Mouse (Mus musculus): ENCODE measurements around the gene Cfap77. TPM values are rescaled to one million over a fixed set of nuclear protein-coding genes. Genes with fewer than 3 reads are reported as not detected.

Gene Cfap77
- polyA plus RNA-seq, 1 experiment, result 0.16 TPM

- Histone ChIP-seq H3K27me3 (ENCODE audit: control insufficient read depth, insufficient read depth, low read length) (peaks cover 73% of the 10 kb centered on the region), H3K27ac (ENCODE audit: insufficient read depth, low read depth, low read length) (no peak overlapping the region), H3K36me3 (ENCODE audit: control insufficient read depth, insufficient read depth, low read length) (0 out of 2 replicates have a peak, but pooled peaks cover 2% of the 10 kb centered on the region), H3K4me1 (ENCODE audit: control insufficient read depth, insufficient read depth, insufficient read length, low read length) (no peaks in the 10 kb centered on the region; the same call in 1 of the 2 replicates), H3K4me3 (ENCODE audit: low read depth, low read length) (no peak overlapping the region)
- 4% methylated on average over 44 of the region's 44 CpGs for WGBS
- TF ChIP-seq CTCF (IDR thresholded peaks at IDR 0.05; ENCODE audit: extremely low read depth, insufficient read length, insufficient replicate concordance, low read depth, low read length), result no peak
- no peak for TF ChIP-seq POLR2A (IDR thresholded peaks at IDR 0.05; ENCODE audit: low read depth, low read length)
Observed at GRCm38 (mm10) chr2:28911331-28912038, 143.4 kb downstream of the Cfap77 start.

- H3K27ac ChIP-seq (ENCODE audit: insufficient read depth, low read depth, low read length), result no peak overlapping the region
- peaks cover 68% of the 10 kb centered on the region for H3K27me3 ChIP-seq (ENCODE audit: control insufficient read depth, insufficient read depth, low read length)
- no peaks in the 10 kb centered on the region; the same call in 1 of the 2 replicates for H3K4me1 ChIP-seq (ENCODE audit: control insufficient read depth, insufficient read depth, insufficient read length, low read length)
- 0 out of 2 replicates have a peak, but pooled peaks cover 2% of the 10 kb centered on the region for H3K36me3 ChIP-seq (ENCODE audit: control insufficient read depth, insufficient read depth, low read length)
- H3K4me3 ChIP-seq (ENCODE audit: low read depth, low read length), result no peak overlapping the region
- 32% methylated on average over 3 of the region's 3 CpGs for WGBS
- no peak for TF ChIP-seq POLR2A (IDR thresholded peaks at IDR 0.05; ENCODE audit: low read depth, low read length)
- no peak for TF ChIP-seq CTCF (IDR thresholded peaks at IDR 0.05; ENCODE audit: extremely low read depth, insufficient read length, insufficient replicate concordance, low read depth, low read length)
Observed at GRCm38 (mm10) chr2:28910877-28911276, 144.0 kb downstream of the Cfap77 start.

- no peak overlapping the region for H3K4me3 ChIP-seq (ENCODE audit: low read depth, low read length)
- 15% methylated on average over 25 of the region's 25 CpGs for WGBS
- no peak for TF ChIP-seq CTCF (IDR thresholded peaks at IDR 0.05; ENCODE audit: extremely low read depth, insufficient read length, insufficient replicate concordance, low read depth, low read length)
- TF ChIP-seq POLR2A (IDR thresholded peaks at IDR 0.05; ENCODE audit: low read depth, low read length), result no peak
Observed at GRCm38 (mm10) chr2:28909818-28910710, 144.8 kb downstream of the Cfap77 start.

GRCm38 (mm10) chr2:28909186-28909817, 145.6 kb downstream of the Cfap77 start:
- peaks cover 53% of the 10 kb centered on the region for H3K27me3 ChIP-seq (ENCODE audit: control insufficient read depth, insufficient read depth, low read length)
- peaks cover 3% of the 10 kb centered on the region for H3K4me1 ChIP-seq (ENCODE audit: control insufficient read depth, insufficient read depth, insufficient read length, low read length)
- 6% methylated on average over 41 of the region's 41 CpGs for WGBS
- H3K36me3 ChIP-seq (ENCODE audit: control insufficient read depth, insufficient read depth, low read length), result peaks cover 4% of the 10 kb centered on the region; the same call in 1 of the 2 replicates
- no peak overlapping the region for H3K27ac ChIP-seq (ENCODE audit: insufficient read depth, low read depth, low read length)
- H3K4me3 ChIP-seq (ENCODE audit: low read depth, low read length), result no peak overlapping the region
- no peak for TF ChIP-seq CTCF (IDR thresholded peaks at IDR 0.05; ENCODE audit: extremely low read depth, insufficient read length, insufficient replicate concordance, low read depth, low read length)
- TF ChIP-seq POLR2A (IDR thresholded peaks at IDR 0.05; ENCODE audit: low read depth, low read length), result no peak

More at GRCm38 (mm10) chr2:28909818-28910710, 144.8 kb downstream of the Cfap77 start:
- Histone ChIP-seq H3K36me3 (ENCODE audit: control insufficient read depth, insufficient read depth, low read length) (peaks cover 2% of the 10 kb centered on the region; the same call in 1 of the 2 replicates), H3K27ac (ENCODE audit: insufficient read depth, low read depth, low read length) (no peak overlapping the region), H3K27me3 (ENCODE audit: control insufficient read depth, insufficient read depth, low read length) (peaks cover 60% of the 10 kb centered on the region), H3K4me1 (ENCODE audit: control insufficient read depth, insufficient read depth, insufficient read length, low read length) (peaks cover 3% of the 10 kb centered on the region)

- H3K4me3 ChIP-seq (ENCODE audit: low read depth, low read length), result no peak overlapping the region
- no peak overlapping the region for H3K27ac ChIP-seq (ENCODE audit: insufficient read depth, low read depth, low read length)
- peaks cover 3% of the 10 kb centered on the region for H3K4me1 ChIP-seq (ENCODE audit: control insufficient read depth, insufficient read depth, insufficient read length, low read length)
- H3K27me3 ChIP-seq (ENCODE audit: control insufficient read depth, insufficient read depth, low read length), result peaks cover 50% of the 10 kb centered on the region
- H3K36me3 ChIP-seq (ENCODE audit: control insufficient read depth, insufficient read depth, low read length), result peaks cover 4% of the 10 kb centered on the region; the same call in 1 of the 2 replicates
- WGBS, result 3% methylated on average over 39 of the region's 39 CpGs
- TF ChIP-seq POLR2A (IDR thresholded peaks at IDR 0.05; ENCODE audit: low read depth, low read length), result no peak
- no peak for TF ChIP-seq CTCF (IDR thresholded peaks at IDR 0.05; ENCODE audit: extremely low read depth, insufficient read length, insufficient replicate concordance, low read depth, low read length)
Observed at GRCm38 (mm10) chr2:28908389-28909153, 146.3 kb downstream of the Cfap77 start.

- Histone ChIP-seq H3K27ac (ENCODE audit: insufficient read depth, low read depth, low read length) (no peak overlapping the region), H3K27me3 (ENCODE audit: control insufficient read depth, insufficient read depth, low read length) (peaks cover 47% of the 10 kb centered on the region), H3K4me1 (ENCODE audit: control insufficient read depth, insufficient read depth, insufficient read length, low read length) (peaks cover 3% of the 10 kb centered on the region), H3K36me3 (ENCODE audit: control insufficient read depth, insufficient read depth, low read length) (peaks cover 4% of the 10 kb centered on the region; the same call in 1 of the 2 replicates), H3K4me3 (ENCODE audit: low read depth, low read length) (no peak overlapping the region)
- TF ChIP-seq POLR2A (IDR thresholded peaks at IDR 0.05; ENCODE audit: low read depth, low read length) (no peak), CTCF (IDR thresholded peaks at IDR 0.05; ENCODE audit: extremely low read depth, insufficient read length, insufficient replicate concordance, low read depth, low read length) (no peak)
- WGBS, result 21% methylated on average over 10 of the region's 10 CpGs
Observed at GRCm38 (mm10) chr2:28907691-28908388, 147.0 kb downstream of the Cfap77 start.

Data from small intestine, adult 2 months (tissue).